Mouse (Mus musculus) heart, adult 2 months (tissue): ENCODE measurements around the gene Ncbp3.

ENCODE experiments used
- CTCF ChIP-seq: fragments of 200-600 bp; IDR thresholded peaks from 2 replicates; pipeline ENCODE4 v1.8.1; 2022; ENCODE audit warnings: antibody characterized with exemption, mild to moderate bottlenecking, moderate library complexity
- POLR2A ChIP-seq: fragments of 200-500 bp; IDR thresholded peaks from 2 replicates; pipeline ENCODE4 v1.6.1; 2011; ENCODE audit warnings: mild to moderate bottlenecking, low read depth, low read length, control low read depth; ENCODE audit not compliant: insufficient read depth

GRCm38 (mm10) chr11:73016103-73016420 is 31.5 kb upstream of the Ncbp3 start:
- no peak for TF ChIP-seq POLR2A
- no peak for TF ChIP-seq CTCF
